Mouse (Mus musculus): ENCODE results near the gene Gstp3. TPM values are rescaled to one million over a fixed set of nuclear protein-coding genes. Genes with fewer than 3 reads are reported as not detected.
A peak's percentile ranks its signal among the peaks of the same experiment; 100 is the strongest.

The Gstp3 gene
- under 1 TPM in 1 of 2 experiments, not detected in 1; 0.79 TPM for total RNA-seq (2021)
- long read RNA-seq, experiment 1 = 0 reads
- long read RNA-seq, experiment 2 = 0 reads

DNA sequence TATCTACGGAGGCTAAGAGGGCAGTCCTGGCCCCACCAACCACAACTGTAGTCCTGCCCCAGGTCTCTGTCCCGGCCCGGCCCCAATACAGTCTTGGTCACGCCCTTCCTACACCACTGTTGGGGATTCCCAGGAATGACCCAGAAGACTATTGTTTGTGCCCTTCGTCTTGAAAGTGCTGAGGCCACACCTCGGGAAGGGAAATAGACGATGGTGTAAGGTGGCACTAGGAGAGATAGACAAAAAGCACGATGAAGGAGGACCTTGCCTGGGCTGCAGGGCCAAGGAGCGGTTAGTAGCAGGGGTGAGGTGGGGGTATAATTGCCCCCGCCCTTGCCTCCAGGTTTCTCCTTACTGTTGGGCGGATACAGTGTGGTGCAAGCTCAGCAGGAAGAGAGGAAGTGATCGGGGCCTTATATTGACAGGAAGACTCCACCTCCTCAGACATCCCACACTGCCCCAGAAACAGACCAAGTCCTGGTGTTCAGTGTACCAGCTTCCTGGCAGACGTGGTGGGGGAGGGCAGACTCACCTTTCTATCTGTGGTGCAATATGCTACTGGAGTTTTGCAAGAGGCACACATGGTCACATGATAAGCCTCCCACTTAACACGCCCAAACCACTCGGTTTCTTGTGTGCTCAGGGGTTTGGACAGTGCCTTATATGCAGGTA lies at the start of gene Gstp3:
Gstp3 (minus strand) TSS at position 501 of the 672 bp plus-strand sequence.
- no peak for DNase-seq

DNA sequence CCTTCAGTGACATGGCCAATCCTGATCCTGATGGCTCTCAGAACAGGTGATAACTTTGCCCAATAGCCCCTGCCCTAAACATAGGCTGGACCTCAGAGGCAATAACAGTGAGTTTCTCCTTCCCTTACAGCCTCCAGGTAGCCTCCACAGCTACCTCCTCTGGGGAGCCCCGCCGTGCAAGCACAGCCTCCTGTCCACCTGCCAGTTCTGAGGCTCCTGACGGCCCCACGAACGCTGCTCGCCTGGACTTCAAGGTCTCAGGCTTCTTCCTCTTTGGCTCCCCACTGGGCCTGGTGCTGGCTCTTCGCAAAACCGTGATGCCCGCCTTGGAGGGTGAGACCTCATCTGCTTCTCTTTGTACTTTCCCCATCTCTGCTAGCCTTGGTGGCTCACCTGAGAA lies 49.2 kb upstream of the Gstp3 start:
- no peak for DNase-seq

DNA sequence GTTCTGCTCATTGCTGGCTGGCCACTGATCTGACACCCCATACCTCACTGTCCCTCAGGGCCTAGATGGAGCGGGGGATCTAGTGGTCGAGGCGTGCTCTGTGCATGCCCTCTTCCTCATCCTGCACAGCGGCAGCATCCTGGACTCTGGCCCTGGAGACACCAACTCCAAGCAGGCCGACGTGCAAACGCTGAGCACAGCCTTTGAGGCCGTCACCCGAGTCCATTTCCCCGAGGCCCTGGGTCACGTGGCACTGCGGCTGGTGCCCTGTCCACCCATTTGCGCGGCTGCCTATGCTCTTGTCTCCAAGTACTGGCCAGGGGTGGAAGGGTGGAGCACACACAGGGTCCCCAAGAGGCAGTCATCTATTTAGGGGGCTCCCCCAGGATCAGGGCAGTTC lies 47.3 kb upstream of the Gstp3 start:
- DNase-seq = no peak

DNA sequence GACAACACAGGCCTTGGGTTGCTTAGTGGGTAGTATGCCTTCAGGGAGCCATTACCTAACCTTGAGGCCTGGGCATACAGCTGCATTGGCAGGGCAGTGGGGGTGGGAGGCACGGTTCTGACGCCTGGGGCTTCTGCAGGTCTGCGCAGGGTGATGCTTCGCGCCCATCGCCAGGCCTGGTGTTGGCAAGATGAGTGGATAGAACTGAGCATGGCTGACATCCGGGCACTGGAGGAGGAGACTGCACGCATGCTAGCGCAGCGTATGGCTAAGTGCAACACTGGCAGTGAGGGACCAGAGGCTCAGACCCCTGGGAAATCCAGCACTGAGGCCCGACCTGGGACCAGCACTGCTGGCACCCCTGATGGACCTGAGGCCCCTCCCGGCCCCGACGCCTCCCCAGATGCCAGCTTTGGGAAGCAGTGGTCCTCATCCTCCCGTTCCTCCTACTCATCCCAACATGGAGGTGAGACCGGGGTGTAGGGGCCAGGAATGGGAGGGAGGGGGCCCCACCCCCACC lies 45.4 kb upstream of the Gstp3 start:
- DNase-seq = no peak

DNA sequence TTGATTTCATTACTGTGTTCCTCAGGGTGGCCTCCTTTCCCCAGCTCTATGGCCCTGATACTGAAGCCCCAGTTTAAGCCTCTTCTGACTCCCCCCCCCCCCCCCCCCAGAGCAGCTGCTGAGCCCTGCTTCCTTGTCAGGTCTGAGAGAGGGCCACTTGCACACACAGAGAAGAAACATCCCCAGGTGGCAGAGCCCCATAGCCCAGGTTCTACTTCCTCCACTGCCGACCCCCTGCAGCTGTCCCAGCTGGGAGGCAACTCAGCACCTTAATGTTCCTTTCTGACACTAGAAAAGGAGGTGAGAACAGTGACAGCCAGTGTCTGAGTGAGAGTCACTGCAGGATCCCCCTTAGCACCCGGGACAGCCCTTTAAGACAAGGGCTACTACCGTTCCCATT lies 44.4 kb upstream of the Gstp3 start:
- no peak for DNase-seq

DNA sequence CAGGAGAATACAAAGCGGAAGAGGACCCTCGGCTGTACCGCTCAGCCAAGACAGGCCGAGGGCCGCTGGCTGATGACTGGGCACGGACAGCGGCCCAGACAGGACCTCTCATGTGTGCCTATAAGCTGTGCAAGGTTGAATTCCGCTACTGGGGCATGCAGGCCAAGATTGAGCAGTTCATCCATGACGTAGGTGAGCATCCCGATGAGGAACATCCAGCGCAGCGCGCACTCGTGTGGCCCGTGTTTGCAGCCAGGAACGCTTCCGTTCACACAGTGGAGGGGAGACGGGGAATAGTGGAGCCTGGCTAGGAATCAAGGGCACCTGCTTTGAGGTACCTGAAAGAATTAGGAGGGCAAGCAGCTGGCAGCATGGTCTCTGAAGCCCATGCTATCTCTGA lies 43.9 kb upstream of the Gstp3 start:
- no peak for DNase-seq

DNA sequence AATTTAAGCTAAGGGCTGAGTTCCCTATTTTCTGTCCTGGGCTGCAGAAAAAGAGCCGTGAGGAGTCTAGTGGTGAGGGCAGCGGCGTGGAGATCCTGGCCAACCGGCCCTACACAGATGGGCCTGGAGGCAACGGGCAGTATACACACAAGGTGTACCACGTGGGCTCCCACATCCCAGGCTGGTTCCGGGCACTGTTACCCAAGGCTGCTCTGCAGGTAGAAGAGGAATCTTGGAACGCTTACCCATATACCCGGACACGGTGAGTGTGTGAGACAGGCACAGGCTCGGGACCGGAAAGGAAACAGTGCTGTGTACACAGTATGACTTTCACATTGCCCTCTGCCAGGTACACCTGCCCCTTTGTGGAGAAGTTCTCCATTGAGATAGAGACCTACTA lies 43.3 kb upstream of the Gstp3 start:
- DNase-seq = no peak

DNA sequence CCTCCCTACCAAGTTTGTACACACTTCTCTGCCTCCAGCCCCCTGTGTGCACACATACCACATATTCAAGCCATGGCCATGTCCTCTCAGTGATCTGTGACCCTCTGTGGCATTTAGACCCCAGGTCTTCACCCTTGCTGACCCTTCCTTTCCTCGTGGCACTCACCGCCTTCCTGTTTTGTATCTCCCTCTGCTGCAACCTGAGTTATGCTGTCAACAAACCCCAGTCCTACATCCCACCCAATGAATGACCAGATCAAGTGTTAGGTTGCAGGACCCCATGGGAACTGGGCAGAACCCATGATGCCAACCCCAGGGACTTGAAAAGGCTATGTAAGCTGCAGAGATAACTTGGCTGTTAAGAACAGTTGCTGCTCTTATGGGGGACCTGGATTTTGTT lies 42.7 kb upstream of the Gstp3 start:
- no peak for DNase-seq

DNA sequence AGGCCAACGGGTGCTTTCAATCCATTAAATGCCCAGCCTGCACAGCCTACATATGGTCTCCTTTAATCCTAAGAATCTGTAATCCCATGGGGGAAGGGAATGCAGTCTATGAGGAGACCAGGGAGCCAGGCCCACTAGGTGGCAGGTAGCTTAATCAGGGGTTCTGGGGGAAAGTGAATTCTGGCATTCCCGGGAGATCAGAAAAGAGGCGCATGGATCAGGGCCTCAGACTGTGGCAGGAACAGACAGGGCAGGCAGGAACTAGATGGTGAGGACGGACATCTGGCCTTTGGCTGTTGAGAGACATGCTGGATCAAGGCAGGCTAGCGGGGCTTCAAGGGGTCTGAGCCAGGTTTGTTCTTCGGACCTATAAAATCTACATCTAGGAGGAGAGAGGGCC lies 42.1 kb upstream of the Gstp3 start:
- DNase-seq = no peak

DNA sequence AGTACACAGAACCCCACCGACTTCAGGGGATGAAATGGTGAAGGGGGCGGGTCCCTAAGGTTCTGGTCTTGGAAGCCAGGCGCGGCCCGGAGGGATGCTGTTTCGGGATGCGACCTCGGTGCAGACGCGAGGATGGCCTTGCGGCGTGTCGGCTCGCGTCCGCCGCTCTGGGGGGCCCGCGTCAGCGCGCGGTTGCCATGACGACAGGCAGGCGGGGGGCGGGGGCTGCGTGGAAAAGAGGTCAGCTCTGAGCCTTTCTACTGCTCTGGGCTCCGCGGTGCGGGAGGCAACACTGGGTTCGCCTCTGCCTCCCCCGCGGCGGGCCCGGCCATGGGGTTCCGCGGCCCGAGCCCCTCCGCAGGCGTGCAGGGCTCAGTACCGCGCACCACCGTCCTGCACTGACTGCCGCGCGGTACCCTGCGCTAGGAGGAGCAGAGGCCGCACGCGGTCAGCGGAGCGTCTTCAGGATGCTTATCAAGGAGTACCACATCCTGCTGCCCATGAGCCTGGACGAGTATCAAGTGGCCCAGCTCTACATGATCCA lies 41.4 kb upstream of the Gstp3 start:
- DNase-seq = no peak

DNA sequence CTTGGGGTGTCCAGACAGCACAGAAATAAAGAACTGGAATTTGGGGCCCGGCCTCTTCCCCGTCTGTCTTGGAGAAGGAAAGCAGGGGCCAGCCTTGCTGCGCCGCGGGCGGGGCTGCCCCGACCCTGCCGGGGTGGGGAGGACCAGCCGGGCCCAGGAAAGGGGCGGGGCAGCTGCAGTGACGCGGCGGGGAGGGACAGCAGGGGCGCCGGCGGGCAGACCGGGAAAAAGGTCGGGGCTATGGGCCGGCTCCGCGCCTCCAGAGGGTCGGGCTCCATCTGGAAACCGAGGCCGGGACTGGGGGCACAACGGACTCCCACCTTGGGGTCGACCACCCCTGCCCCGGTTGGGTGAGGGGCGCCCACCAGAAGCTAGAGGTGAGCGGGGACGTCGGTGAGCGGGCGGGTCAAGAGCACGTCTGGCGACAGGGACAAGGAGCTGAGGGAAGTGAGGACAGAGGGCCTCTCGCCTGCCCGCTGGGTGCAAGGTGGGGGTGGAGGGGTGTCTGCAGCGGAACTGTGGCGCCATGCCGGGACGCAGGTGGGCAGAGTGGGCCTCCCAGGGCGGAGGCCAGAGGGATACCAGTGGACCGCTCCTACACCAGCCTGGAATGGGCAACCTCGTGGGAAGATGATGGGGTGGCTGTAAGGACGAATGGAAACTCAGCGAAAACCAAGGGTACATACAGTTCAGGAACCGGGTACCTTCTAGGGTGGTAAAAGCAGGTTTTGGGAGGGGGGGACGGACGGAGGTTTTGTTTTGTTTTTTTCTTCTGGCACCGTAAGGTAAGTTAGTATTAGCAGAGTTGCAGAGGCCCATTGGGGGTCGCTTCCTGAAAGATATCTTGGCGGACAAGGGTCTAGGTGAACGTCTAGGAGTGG lies 40.7 kb upstream of the Gstp3 start, which contains the start of gene Pitpnm1:
Pitpnm1 (plus strand) TSS at position 162 of the 881 bp plus-strand sequence.
- peak; percentile 74 for DNase-seq

DNA sequence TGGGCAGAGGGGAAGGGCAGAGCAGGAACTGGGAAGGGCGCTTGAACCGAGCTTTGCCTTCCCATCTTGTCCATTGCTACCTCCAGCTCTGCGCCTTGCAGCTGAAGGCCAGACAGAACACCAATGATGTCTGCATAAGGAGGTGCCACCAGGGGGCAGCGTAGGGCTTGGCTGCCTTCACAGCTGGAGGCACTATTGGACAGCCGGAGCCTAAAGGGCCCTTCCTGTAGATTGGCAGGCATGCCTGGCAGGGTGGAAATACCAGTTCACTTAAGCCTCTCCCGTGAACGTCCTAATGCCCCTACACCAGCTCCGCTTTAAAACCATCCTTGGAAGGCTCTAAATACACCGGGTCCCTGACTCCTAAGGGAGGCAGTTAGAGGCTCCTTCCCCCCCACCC lies 39.7 kb upstream of the Gstp3 start:
- peak; percentile 95 for DNase-seq

DNA sequence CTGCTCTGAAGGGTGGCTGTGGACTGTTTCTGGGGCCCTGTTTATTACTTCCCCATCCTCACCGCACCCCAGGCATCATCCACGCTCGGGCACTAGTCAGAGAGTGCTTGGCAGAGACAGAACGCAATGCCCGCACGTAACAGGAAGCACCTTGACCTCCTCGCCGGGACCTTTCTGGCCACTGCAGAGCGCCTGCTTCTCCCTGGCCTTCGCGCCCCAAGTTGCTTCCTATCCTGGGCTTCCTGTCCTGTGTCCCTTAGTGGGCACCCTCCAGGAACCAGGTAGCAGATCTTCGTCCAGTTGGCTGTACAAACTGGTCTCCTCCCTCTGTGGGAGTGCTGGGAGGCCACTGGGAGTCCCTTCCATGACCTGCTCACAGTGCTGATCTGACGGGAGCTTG lies 39.1 kb upstream of the Gstp3 start:
- DNase-seq = no peak

DNA sequence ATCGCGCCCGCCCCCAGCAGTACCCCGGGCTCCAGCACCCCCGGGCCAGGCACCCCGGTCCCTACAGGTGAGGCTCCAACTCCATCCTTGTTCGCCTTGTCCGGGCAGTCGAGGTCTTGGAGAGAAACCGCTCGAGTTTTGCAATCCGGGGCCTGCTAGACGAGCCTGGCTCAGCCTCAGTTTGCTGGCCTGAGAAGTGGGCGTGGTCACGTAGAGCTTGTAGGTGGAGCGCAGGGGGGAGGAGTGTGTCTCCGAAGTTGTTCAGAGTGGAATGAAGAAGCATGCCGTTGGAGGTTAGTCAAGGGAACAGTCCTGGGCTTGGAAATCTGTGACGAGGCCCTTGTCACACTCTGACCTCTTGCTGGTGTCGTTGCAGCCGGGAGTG lies 38.1 kb upstream of the Gstp3 start:
- DNase-seq = no peak

DNA sequence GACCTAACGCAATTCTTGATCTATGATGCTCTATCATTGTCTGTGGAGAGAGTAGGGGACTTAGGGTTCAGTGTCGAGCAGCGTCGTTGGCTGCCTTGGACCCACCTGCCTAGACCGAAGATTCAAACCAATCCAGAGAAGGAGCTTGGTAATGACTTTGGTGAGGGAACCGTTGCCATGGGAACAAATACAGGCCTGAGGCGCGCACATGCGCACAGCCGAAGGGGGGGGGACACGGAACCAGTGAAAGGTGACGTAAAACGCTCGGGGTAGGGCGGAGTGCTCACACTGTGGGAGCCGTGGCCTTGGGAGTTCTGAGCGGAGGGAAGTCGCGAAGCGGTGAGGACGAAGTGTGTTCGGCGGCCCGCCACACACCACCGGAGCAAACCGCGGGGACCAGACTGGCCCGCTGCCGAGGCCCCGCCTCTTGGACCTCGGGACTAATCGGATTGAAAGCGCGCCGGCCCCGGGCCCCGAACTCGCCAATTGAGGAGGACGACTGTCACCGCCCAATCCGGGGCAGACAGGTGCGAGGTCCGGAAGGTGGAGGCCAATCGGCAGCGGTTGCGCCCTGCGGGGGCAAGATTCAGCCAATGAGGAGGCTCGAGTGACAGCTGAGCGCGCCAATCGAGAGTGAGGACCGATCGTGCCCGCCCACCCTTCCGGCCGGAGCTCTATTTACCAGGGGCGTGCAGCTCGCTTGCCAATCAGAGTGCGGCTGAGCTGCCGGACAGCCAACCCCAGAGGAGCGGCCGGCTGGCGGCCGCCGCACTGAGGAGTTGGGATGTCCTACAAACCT lies 37.5 kb upstream of the Gstp3 start, which contains the start of gene Cdk2ap2:
Cdk2ap2 (plus strand) TSS at position 541 of the 799 bp plus-strand sequence.
- peak; percentile 99 for DNase-seq

DNA sequence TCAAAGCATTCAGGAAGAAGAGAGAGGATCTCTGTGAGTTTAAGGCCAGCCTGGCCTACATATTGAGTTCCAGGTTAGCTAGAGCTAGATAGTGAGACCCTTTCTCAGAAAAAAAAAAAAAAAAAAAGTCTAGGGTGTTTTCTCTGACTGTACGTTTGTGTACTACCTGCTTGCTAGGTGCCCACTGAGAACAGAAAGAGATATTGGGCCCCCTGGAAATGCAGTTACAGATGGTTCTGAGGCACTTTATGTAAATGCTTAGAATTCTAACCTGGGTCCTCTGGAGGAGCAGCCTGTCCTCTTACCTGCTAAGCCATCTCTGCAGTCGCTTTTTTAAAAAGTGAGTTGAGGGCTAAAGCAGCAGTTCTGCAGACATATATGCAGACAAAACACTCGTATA lies 36.4 kb upstream of the Gstp3 start:
- DNase-seq = no peak

DNA sequence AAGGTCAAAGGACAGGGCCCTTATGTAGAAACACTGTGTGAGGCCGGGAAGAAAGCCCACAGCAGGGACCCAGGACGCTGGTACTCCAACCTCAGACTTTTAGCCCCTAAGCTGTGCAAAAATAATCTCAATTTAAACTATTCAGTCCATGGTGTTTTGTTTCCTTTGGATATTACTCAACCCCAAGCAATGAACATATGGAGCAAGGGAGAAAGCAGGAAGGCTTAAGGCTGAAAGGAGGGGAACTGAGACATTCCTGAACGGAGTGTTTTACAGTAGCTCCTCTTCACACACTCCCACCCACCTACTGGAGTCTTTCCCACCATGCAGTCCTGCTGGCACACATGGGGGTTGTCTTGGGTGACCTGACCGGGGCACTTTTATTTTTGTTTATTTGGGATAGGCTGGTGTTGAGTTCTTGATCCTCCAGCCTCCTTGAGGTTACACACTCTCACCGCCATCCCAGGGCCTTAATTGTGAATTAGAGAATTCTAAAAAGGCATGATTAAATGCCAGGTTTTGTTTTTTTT lies 35.5 kb upstream of the Gstp3 start:
- no peak for DNase-seq

DNA sequence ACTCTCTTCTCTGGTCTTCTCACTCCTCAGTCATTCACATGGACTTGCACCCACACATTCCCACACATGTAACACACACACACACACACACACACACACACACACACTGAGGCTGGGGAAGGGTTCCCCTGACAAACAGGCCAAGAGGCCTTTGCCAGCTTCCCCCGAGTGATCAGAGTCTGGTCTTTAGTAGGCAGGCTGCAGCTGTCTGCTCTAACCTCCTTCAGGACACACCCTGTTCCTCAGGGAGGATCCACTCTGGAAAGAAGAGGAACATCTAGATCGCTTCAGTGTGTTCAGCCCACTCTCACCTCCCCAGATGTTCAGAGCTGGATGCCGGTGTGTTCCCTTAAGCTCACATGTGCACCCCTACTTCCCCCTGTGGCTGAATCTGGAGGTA lies 35.0 kb upstream of the Gstp3 start:
- DNase-seq = no peak

DNA sequence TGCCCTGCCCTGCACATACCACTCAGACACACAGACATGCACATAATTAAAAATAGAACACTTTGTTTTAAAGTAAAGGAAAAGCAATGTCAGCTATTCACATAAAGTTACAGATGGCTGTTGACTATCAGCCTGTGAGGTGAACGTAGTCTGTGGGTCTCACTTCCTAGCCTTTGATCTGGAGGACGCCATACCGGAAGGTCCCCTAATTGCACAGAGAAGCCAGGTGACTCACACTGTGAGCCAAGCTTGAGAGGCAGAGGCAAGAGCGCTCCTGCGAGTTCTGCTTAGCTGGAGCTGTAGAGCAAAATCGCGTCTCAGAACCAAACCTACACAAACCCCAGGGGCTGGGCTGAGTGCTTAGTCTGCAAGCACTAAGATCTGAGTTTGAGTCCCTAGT lies 34.4 kb upstream of the Gstp3 start:
- no peak for DNase-seq

DNA sequence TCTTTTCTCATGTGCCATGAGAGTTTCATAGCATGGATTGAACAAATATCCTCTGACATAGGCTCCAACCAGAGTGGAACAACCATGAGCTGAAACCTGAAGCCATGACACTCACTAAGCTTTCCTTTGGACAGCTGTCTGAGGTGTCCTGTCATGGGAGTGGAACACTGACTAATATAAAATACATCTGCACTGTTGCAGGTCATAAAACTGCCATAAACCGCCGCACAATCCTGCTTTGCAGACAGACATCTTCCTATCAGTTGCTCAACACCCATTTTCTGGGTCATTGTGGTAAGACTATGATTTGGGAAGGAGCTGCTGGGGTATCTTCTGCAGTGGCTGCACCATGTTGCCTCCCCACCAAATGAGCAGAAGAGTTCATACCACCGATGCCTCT lies 33.4 kb upstream of the Gstp3 start:
- no peak for DNase-seq

DNA sequence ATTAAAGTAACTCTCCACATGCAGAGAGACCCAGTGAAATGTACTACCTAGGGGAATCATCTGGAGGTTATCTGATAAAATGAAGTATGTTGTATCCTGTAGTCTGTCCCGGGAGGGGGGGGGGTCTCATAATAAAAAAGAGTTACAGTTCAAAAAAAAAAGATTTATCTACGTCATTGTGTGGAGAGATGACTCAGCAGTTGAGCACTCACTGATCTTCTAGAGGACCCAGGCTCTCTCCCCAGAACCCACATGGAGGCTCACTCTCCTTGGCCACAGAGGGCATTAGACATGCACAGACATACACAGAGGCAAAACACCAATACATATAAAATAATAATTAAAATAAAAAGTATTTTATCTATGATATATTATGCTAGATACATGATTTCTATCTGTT lies 32.0 kb upstream of the Gstp3 start:
- DNase-seq = no peak

DNA sequence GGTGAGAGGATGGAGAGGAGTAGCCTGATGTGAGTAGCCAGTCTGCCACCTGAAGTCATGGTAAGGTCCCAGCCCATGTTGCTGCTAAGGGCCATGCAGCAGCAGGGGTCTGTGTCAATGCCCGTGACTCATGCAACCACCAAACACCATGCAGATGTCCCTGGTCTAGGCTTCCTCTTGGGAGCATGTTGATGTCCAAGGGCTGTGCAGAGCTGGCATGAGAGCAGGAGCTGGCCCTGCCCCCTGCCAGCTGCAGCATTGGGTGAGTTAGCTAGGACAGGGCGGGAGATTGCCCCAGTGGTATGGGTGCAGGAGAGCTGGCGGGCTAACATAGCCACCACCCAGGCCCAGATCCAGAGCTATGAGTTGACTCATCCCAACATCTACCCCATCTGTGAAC lies 31.1 kb upstream of the Gstp3 start:
- no peak for DNase-seq
